Mouse (Mus musculus): ENCODE results near the gene Vmn1r34.
"Not testable (repeated sequence)": the region's sequence is repeated elsewhere in the genome, so short reads cannot be mapped to it uniquely, and the experiment has no call there.

Gene Vmn1r34

DNA sequence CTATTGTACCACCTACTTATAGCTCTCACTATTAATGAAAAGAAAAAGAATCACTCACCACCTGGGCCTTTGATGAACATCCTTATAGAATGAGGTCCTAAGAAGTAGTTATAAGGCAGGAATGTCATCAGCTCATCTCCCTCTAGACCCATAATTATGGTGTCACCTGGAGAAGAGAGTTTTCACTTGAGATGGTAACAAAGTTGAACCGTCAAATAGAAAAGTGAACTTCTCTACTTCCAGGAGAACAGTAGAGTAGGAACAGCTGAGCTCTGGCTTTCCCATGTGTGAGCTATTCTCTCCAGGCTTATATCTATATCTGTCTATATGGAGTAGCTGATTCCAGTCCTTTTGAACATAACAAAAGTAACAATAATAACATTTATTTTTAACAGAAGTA, at the start of gene Vmn1r34:
Gene Vmn1r34 (minus strand): TSS at position 101 of the 400 bp plus-strand sequence.
- no peak for DNase-seq (ENCODE audit: low spot score in 2 of 2)

DNA sequence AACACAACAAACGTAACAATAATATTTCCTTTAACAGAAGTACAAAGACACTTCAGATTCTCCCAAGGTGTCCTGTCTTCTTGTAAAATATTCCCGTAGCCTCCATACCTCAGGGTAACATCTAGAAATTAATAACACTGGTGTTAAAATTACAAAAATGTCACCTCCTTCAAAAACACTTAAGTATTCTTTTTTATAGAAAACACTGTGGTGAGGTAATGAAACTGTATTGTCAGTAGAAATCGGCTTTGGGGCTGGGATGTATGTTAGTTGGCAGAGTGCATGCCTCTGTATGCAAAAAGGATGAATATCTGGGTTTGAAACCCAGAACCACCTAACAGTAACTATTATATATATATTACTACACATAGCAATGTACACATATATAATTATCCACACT, 42.1 kb upstream of the Vmn1r34 start, which contains the start of gene Vmn1r35:
Gene Vmn1r35 (minus strand): TSS at position 101 of the 400 bp plus-strand sequence.
- no peak for DNase-seq (ENCODE audit: low spot score in 2 of 2)

DNA sequence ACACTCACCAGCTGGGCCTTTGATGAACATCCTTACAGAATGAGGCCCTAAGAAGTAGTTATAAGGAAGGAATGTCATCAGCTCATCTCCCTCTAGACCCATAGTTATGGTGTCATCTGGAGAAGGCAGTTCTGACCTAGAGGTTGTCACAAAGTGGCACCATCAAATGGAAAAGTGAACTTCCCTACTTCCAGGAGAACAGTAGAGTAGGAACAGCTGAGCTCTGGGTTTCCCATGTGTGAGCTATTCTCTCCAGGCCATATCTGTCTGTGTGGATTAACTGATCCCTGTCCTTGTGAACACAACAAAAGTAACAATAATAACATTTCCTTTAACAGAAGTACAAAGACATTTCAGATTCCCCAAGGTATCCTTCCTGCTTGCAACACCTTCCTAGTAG, 25.5 kb downstream of the Vmn1r34 start, which contains the start of gene Vmn1r33:
Gene Vmn1r33 (minus strand): TSS at position 101 of the 400 bp plus-strand sequence.
- not testable (repeated sequence) for DNase-seq (ENCODE audit: low spot score in 2 of 2)

DNA sequence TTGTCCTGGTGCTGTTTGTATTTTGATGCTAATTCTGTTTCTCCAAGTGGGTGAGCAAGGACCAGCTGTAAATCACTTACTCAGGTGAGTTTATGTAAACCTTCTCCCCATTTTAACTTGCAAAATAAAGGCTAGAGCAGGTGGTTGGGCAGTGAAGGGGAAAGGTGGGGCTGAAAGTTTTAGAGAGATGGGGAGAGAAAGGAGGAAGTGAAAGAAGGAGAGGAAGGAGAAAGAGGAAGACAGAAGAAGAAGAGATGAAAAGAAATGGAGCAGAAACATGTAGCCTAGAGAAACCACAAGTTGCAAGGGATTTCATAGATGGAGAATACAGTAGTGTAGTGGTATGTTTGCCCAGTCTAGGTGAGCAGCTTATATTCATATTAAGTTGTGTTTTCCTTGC, 47.9 kb downstream of the Vmn1r34 start:
- no peak for DNase-seq (ENCODE audit: low spot score in 2 of 2)

All from frontal cortex, postnatal 36 days (tissue).